Mouse (Mus musculus) left cerebral cortex, adult 9 months (tissue): ENCODE results near the gene Ush2a.
A peak's percentile ranks its signal among the peaks of the same experiment; 100 is the strongest.

Experiments
- DNase-seq, 2 experiments: peaks; one replicate each; pipeline ENCODE4 v3.0.0; 2022; ENCODE audit warnings: low spot score in 2 of 2

Ush2a gene

DNA sequence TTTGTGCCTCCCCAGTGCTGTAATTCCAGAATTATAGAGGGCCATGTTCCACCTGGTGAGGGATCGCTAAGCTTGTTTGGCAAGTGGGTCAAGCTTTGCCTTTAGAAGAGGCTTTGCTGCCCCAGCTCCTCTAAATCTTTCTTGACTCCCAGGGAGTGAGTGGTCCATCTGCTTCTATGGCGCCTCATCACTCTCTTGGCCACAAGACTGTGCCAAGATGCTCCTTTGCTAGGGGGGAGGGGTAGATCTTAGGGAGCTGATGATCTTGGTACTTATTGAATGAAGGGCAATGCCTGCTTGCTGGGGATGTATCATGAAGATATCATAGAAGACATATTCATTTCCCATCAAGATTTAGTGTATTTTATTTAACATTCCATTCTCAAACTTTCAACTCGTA is 279.7 kb downstream of the Ush2a start:
- DNase-seq = no peak

GRCm38 (mm10) chr1:188543364-188543763 is 281.5 kb downstream of the Ush2a start:
- no peak for DNase-seq

DNA sequence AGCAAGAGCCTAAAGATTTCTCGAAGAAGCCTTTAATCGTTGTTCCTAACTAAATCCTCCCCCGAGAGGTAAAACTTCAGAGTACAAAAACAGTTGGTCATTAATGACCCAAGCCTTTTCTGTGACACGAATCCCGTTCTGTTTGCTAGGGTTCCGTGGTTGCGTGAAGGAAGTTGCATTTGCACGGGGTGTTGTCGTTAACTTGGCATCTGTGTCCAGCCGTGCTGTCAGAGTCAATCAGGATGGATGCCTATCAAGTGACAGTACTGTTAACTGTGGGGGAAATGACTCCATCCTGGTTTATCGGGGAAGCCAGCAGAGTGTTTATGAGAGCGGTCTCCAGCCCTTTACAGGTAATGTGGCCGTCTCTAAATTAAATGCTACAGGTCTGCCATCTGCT is 287.9 kb downstream of the Ush2a start:
- DNase-seq = no peak

GRCm38 (mm10) chr1:188551802-188552201 is 290.0 kb downstream of the Ush2a start:
- DNase-seq = no peak

GRCm38 (mm10) chr1:188558911-188559310 is 297.1 kb downstream of the Ush2a start:
- no peak for DNase-seq

DNA sequence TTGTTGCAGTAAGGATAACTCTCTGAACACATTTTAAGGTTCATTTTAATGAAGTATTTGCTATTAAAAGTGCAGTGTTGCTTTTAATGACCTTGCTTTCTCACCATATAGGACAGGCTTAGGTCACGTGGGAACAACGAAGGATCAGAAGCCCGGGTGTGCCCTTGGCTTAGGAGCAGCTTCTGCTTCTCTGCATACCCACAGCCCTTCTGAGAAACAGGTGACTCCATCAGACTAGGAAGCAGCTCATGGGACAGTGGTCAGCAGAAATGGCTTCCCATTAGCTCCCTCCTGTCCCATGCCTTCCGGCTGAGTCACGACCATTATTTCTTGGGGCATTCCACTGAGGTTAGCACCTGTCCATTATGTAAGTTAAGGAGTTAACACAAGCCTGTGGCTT is 304.4 kb downstream of the Ush2a start:
- DNase-seq = no peak

DNA sequence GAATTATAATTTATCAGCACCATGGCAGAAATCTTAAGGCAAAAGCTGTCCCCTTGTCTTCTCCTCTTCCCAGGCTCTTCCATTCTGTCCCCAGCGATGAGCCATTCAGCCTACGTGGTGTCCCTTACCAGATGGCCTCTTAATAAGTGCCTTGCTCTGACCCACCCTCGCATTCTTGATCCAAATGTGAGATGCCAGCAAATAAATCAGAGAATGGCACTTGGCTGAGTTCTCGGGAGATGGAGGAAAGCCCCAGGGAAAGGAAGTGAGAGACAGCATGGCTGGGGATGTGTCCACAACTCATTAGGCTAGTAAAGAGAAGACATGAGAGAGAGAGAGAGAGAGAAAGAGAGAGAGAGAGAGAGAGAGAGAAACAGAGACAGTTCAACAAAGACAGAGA is 305.7 kb downstream of the Ush2a start:
- DNase-seq = no peak

DNA sequence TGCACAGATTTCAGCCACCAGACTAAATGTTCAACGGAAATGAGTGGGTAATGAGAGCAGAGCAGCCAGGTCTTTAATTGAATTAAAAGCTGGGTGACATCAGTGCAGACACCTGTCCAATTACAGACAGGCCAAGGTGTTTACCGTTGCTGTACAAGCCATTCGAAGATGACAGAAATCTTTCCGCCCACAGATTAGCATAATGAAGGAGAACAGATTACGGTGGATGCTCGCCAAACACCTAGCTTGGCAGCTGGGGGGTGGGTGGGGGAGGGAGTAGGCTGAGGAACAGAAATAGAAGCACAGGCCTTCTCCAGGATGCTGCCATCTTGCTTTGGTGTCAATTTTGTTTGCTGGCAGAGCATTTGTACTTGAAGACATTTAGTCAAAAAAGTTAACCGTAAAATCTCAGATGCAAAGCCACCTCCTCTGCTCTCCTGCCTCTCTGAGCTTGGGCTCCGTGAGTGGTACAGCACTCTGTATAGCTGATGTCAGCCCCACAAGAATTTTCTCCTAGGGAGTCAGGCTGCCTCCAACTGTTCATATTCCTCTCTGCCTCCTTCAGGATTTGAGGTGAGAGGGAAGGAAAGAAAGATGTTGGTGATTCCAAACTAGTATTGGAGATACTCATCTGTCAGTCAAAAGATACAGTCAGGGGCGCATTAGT is 306.6 kb downstream of the Ush2a start:
- peak in 1 of 2 experiments; percentile 21 for DNase-seq

- DNase-seq = no peak
Observed at GRCm38 (mm10) chr1:188576246-188576747, 314.5 kb downstream of the Ush2a start.

- DNase-seq = no peak
Observed at GRCm38 (mm10) chr1:188577376-188577775, 315.6 kb downstream of the Ush2a start.

- no peak for DNase-seq
Observed at GRCm38 (mm10) chr1:188581136-188581535, 319.3 kb downstream of the Ush2a start.

DNA sequence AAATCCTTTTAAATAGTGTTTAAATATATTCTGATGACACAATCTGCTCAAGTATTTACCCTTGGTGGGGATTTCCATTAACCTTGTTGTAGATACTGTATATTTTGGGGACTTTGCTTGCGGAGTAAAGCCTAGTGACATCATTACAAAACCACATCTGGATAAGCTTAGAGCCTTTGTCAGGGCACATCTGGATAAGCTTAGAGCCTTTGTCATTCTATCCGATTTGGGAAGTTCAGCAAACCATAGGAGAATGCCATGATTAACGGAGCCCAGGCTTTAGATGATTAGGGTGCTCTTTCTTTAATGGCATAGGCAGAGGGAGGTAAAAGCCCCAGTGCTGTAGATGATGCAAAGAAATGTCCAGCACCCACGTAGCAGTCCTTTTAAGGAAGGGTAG is 333.4 kb downstream of the Ush2a start:
- DNase-seq = no peak

DNA sequence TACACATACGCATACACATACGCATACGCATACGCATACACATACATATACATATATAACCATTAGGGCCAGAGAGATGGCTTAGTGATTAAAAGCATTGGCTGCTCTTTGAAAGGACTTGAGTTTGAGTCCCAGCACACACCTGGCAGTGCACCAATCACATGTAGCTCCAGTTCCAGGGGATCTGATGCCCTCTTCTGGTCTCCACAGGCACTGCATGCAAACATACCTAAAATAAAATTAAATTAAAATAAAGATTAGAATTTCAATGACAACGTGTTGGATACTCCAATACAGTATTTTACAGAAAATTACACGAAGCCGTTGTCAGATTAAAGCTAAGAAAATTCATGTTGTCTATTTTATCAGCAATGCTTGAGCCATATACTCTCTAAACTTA is 336.2 kb downstream of the Ush2a start:
- no peak for DNase-seq

GRCm38 (mm10) chr1:188599134-188599533 is 337.3 kb downstream of the Ush2a start:
- no peak for DNase-seq

DNA sequence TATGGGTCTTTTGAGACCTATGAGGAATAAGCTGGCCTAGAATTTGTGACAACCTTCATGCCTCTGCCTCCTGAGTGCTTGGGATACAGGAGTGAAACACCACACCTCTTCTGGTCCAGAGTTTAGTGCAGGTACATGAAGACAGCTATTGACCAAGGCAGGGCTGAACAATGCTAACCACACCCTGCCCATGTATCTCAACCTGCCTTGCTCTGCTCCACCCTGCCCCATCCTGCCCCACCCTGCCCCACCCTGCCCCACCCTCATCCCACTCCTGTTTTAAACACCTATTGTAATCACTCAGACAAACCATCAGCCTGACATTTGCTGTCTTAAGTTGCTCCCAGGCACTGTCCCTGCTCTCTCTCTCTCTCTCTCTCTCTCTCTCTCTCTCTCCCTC is 344.6 kb downstream of the Ush2a start:
- DNase-seq = no peak

DNA sequence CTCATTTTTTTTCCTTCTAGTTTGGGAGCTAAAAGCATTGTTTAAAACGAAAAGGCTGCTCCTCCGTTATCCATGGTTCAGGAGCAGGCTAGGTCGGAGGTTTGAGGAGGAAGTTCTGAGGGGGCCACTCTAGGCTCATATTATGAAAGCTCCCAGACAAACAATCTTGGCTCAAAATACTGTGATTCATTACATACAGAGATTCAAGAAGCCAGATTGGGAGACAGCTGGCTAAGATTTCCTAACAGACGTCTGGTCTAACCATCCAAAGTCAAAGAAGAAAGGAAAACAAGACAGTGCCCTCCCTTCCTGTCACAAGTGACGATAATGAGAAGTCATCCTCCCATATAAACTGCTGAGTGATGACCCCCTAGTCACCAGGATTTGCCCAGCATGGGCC is 354.7 kb downstream of the Ush2a start:
- DNase-seq = peak in 1 of 2 experiments; percentile 7

- DNase-seq = peak in 1 of 2 experiments; percentile 43
Observed at GRCm38 (mm10) chr1:188633736-188634135, 371.9 kb downstream of the Ush2a start.

DNA sequence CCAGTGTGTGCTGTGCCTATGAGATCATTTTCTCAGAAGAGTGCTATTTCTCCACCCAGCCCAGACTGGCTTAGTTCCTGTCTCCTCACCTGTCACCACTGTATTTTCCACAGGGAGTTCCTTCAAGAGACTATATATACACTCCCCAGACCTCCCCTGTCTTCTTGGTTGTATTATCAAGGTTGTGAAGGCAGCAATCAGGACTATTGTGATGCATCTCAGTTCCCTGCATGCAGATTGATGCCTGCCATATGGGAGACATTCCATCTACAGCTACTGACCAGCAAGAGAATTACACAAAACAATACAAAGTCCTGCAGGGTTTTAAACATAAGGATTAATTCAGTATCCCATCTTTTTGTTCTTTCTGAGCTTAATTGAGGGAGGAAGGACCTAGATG is 377.8 kb downstream of the Ush2a start:
- DNase-seq = no peak

GRCm38 (mm10) chr1:188643156-188643555 is 381.3 kb downstream of the Ush2a start:
- no peak for DNase-seq

DNA sequence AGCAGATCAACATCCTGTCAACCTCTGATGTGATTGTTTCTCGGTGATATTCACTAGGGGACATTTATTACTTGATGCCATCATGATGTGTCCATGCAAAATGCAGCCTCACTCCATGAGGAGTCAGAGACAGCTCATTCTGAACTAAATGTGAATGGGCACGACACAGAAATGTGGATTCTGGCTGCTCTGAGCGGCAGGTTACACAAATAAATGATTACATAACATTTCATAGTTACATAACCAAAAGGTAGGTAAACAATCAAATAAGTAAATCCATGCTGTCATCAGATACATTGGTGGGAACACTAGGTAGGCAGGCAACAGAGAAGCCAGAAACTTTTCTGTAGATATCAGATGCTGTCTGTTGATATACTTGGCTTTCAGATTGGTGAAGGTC is 391.2 kb downstream of the Ush2a start:
- no peak for DNase-seq

DNA sequence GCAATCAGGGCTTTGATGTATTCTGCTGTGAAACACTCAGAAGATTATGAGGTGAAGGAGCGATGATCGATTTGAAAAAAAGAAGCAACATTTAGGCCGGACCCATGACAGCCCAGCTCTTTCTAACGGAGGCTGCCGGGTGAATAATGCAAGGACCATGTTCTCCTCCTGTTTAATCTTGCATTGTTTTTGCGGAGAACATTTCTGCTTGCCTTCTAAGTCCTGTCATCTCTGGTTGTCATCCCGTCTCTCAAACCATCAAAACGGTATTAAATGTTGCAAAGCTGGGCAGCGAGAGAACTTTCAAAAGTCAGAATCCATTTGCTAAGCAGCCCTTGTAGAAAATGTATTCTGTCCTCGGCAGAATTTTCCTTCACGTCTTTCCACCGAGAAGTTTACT is 394.3 kb downstream of the Ush2a start:
- DNase-seq = no peak

DNA sequence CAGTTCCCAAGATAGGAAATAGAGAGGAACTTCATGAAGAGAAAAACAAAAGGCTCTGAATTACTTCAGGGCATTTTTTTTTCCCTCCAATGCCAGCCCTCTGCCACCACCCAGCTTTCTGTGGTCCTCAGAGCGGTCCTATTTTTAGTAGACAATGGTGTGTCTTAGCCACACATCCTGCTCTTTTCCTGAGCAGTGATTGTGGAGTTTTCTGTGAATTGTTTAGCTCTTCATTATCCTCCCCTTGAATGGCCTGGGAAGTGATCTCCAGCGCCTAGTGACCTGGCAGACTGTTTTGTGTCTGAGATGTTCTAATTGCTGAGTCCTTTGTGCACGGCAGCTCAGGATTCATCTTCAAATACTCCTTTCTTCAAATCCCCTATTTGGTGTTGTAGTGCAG is 397.3 kb downstream of the Ush2a start:
- no peak for DNase-seq

GRCm38 (mm10) chr1:188660339-188660738 is 398.5 kb downstream of the Ush2a start:
- no peak for DNase-seq

DNA sequence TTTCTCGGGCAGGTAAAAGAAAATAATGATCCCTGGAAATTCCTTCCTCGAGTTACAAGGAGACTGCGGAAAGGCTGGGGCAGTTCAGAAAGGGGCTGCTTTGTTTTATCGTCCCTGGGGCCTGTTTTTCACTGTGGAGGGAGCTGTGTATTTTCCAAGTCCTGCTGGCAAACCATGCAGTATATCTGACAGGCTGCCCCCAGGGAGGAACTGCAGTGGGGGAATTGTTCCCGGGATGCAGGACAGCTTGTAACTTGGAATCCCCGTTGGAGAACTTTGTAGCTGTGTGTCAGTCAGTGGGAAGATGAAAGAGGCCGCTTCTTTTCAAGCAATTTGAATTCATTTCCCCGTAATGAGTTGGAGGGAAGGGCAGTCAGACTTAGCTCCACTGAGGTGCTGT is 399.1 kb downstream of the Ush2a start:
- DNase-seq = no peak
